Mouse (Mus musculus): ENCODE data around the gene Foxc1.

Gene Foxc1

GRCm38 (mm10) chr13:31830332-31830731 lies 23.9 kb downstream of the Foxc1 start:
- no peak for DNase-seq (ENCODE audit: low read depth, low spot score)

DNA sequence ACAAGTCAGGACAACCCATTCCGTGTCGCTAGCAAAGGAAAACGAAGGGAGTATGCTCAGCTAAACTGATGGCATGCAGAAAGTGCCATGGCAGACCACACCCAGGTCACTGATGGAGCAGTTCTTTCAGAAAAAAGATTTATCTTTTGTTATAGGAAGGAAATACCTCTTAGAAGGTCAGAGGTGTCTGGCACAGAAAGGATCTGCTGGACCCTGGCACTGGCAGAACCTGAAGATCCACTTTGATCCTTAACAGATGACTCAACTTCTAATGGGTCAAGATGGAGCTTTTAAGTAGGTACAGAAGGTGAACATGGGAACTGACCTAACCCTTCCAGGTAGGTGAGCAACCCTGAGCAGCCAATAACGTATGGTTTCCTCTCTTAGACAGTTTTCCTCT lies 29.4 kb downstream of the Foxc1 start:
- DNase-seq (ENCODE audit: low read depth, low spot score), result no peak

GRCm38 (mm10) chr13:31849258-31849971 lies 43.0 kb downstream of the Foxc1 start:
- DNase-seq (ENCODE audit: low read depth, low spot score), result no peak

GRCm38 (mm10) chr13:31853564-31853963 lies 47.1 kb downstream of the Foxc1 start:
- DNase-seq (ENCODE audit: low read depth, low spot score), result no peak

- DNase-seq (ENCODE audit: low read depth, low spot score), result no peak
These were observed 47.6 kb downstream of the Foxc1 start for GRCm38 (mm10) chr13:31854000-31854399.

DNA sequence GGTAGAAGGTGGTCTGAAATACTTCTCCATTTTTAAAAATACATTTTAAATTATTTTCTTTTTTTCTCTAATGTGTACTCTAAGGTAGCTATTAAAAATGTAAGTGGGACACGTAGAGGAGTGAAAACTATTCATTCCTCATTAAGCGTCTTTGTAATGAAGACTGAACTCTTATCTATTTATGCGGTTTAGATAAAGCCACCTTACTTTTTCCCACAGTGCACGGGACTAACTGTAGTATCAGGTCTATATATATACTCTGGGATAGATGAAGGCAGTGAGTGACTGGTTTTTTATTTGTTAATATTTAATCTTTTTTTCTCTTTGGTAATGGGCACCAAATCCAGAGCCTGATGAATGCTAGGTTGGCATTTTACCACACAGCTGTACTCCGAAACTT lies 53.8 kb downstream of the Foxc1 start:
- no peak for DNase-seq (ENCODE audit: low read depth, low spot score)

Measured in ES-CJ7 (cell line).